Mouse (Mus musculus) kidney, embryonic 15.5 days (tissue): ENCODE measurements at regions not wholly inside any gene's neighbourhood (a gene's known extent, or its start where the extent isn't known, plus 50 kb on each side); places are given as distances from the start of the nearest gene placed in this dataset.
A peak's percentile ranks its signal among the peaks of the same experiment; 100 is the strongest.

Source experiments
- ATAC-seq: fragments of 200-750 bp; cut with Nextera tagmentation; replicated peaks from 2 replicates; pipeline ENCODE4 v1.8.0; 2017; ENCODE audit warnings: moderate TSS enrichment; ENCODE audit not compliant: low FRiP score
- H3K27ac ChIP-seq: fragments of 300-500 bp; sonication (generic); 2 replicates; pipeline ENCODE4 v1.5.1; 2015; ENCODE audit warnings: mild to moderate bottlenecking, inconsistent platforms
- H3K27me3 ChIP-seq: fragments of 300-500 bp; sonication (generic); 2 replicates; pipeline ENCODE4 v1.6.1; 2015; ENCODE audit warnings: inconsistent platforms
- H3K36me3 ChIP-seq: fragments of 300-500 bp; sonication (generic); 2 replicates; pipeline ENCODE4 v1.6.1; 2015; ENCODE audit warnings: inconsistent platforms
- H3K4me1 ChIP-seq: fragments of 300-500 bp; sonication (generic); 2 replicates; pipeline ENCODE4 v1.6.1; 2015; ENCODE audit warnings: inconsistent platforms
- H3K4me2 ChIP-seq: fragments of 300-500 bp; sonication (generic); 2 replicates; pipeline ENCODE4 v1.6.1; 2015; ENCODE audit warnings: moderate library complexity, mild to moderate bottlenecking, inconsistent platforms
- H3K4me3 ChIP-seq: fragments of 300-500 bp; sonication (generic); replicated peaks from 2 replicates; pipeline ENCODE4 v1.5.1; 2015; ENCODE audit warnings: mild to moderate bottlenecking, inconsistent platforms
- H3K9ac ChIP-seq: fragments of 300-500 bp; sonication (generic); 2 replicates; pipeline ENCODE4 v1.6.1; 2015; ENCODE audit warnings: mild to moderate bottlenecking, inconsistent platforms
- H3K9me3 ChIP-seq: fragments of 300-500 bp; sonication (generic); replicated peaks from 2 replicates; pipeline ENCODE4 v1.6.1; 2016; ENCODE audit warnings: inconsistent platforms
- WGBS: fragments of 180-500 bp; shearing (Covaris S2); methylation state at CpG from one replicate; pipeline ENCODE4 v1.1.7; 2015; ENCODE audit warnings: mixed read lengths; 5-methylcytosine and 5-hydroxymethylcytosine counted together

GRCm38 (mm10) chr17:72993134-72993533 is 75.0 kb downstream of the Lbh start:
- H3K4me1 ChIP-seq: peaks cover 27% of the 10 kb centered on the region
- H3K9me3 ChIP-seq: no peaks in the 10 kb centered on the region
- no peak overlapping the region for H3K27ac ChIP-seq
- H3K4me2 ChIP-seq: no peak overlapping the region
- no peaks in the 10 kb centered on the region for H3K36me3 ChIP-seq
- no peak overlapping the region for H3K9ac ChIP-seq
- ATAC-seq: no peak
- no peak overlapping the region for H3K4me3 ChIP-seq
- no peaks in the 10 kb centered on the region for H3K27me3 ChIP-seq

DNA sequence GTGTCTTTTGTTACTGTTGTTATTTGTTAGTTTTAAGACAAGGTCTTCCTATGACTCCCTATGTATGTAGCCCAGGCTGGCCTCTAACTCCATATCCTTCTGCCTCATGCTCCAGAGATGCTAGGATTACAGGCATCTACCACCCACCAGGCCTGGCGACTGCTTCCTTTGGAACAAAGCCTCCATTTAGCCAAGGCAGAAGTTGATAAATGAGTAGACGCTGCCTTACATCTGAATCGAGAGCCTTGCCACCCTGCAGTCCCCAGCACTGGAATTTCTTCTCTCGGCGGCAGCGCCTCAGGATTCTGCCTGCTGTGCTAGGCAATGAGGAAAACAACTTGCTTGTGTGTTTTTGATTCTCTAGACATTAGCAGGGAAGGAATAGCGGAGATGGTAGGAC is 75.5 kb downstream of the Lbh start:
- no peak overlapping the region for H3K27ac ChIP-seq
- H3K9me3 ChIP-seq: no peaks in the 10 kb centered on the region
- no peaks in the 10 kb centered on the region for H3K36me3 ChIP-seq
- H3K27me3 ChIP-seq: no peaks in the 10 kb centered on the region
- H3K4me3 ChIP-seq: no peak overlapping the region
- ATAC-seq: no peak
- 71% methylated on average over 7 of the region's 7 CpGs for WGBS
- H3K4me1 ChIP-seq: peaks cover 27% of the 10 kb centered on the region
- H3K9ac ChIP-seq: no peak overlapping the region
- H3K4me2 ChIP-seq: no peak overlapping the region

DNA sequence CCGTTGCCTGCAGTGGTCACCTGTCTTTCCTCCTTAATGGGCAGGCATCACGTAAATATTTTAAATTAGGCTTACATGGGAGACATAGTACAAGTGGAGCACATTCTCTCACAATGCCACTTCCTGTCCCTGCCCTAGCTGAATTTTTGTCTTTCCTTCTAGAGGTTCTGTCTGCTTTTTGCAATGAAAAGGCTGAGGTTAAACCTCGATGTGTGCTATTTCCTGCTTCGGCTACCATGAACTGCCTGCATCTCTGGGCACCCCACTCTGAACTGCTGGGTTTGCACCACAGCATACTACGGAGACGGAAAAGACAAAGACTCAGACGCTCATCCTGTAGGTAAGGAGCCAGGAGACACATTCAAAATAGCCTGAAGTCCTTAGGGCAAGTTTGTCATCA is 78.4 kb downstream of the Lbh start:
- Histone ChIP-seq H3K27ac (0 out of 2 replicates have a peak overlapping the region, but pooled peaks have one; percentile 78), H3K36me3 (no peaks in the 10 kb centered on the region), H3K27me3 (no peaks in the 10 kb centered on the region), H3K4me1 (peaks cover 27% of the 10 kb centered on the region), H3K9ac (no peak overlapping the region), H3K4me2 (no peak overlapping the region), H3K9me3 (no peaks in the 10 kb centered on the region), H3K4me3 (no peak overlapping the region)
- ATAC-seq: no peak
- WGBS: 69% methylated on average over 7 of the region's 7 CpGs

DNA sequence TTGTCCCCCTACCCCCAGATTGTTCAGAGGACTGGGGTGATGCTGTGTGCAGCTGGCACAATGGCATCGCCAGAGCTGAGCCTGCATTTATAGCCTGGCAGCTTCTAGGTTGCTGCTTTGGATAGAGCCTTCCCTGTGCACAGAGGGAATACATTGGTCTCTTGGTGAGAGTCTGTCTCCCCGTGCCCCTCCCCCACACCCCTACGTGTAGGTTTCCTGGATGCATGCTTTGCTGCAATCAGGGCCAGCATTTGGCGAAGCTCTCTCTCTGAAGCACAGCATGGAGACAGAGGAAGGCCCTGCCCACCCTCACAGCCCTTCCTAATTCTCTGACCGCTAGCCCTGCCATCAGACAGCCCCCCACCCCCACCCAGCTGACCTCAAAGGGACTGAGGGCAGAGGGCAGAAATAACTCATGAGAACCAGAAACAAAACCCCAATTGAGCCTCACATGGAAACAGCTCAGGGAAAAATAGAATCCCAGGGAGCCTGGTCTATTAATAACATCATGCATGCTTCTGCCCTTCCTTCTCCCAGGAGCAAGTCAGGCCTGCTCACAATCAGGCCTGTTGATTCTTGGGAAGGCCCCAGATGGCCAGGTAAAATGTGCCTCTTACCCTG is 79.3 kb downstream of the Lbh start:
- Histone ChIP-seq H3K4me2 (0 out of 2 replicates have a peak overlapping the region, but pooled peaks have one; percentile 1), H3K27ac (peak overlapping the region; percentile 78), H3K4me3 (no peak overlapping the region), H3K36me3 (no peaks in the 10 kb centered on the region), H3K9ac (no peak overlapping the region), H3K27me3 (no peaks in the 10 kb centered on the region), H3K9me3 (no peaks in the 10 kb centered on the region), H3K4me1 (peaks cover 27% of the 10 kb centered on the region)
- WGBS: 4% methylated on average over 5 of the region's 5 CpGs
- peak; percentile 61 for ATAC-seq

DNA sequence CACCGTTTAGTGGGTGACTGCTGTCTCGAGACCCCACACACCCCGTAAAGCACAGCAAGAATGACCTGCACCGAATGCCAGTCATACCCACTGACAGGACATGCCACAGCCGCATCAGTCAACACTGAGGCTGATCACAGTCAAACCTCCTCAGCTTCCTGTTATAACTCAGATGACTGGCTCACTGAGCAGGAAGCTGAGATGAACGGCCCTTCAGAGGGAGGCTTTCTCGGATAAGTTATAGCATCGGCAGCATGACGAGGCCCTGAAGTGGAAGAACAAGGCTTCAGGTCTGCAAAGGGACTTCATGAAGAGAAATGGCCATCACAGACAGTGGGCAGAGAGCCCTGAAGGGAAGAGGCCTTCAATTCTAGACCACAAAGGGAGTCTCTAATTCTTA is 87.0 kb downstream of the Lbh start:
- 38% methylated on average over 9 of the region's 9 CpGs for WGBS
- no peaks in the 10 kb centered on the region for H3K9me3 ChIP-seq
- peaks cover 6% of the 10 kb centered on the region for H3K4me1 ChIP-seq
- no peak overlapping the region for H3K4me3 ChIP-seq
- ATAC-seq: no peak
- H3K36me3 ChIP-seq: no peaks in the 10 kb centered on the region
- H3K4me2 ChIP-seq: no peak overlapping the region
- H3K27me3 ChIP-seq: no peaks in the 10 kb centered on the region
- H3K9ac ChIP-seq: no peak overlapping the region
- H3K27ac ChIP-seq: no peak overlapping the region

GRCm38 (mm10) chr17:73008901-73009300 is 90.8 kb downstream of the Lbh start:
- Histone ChIP-seq H3K36me3 (no peaks in the 10 kb centered on the region), H3K4me1 (peaks cover 26% of the 10 kb centered on the region), H3K27ac (no peak overlapping the region), H3K9ac (no peak overlapping the region), H3K9me3 (no peaks in the 10 kb centered on the region), H3K27me3 (no peaks in the 10 kb centered on the region), H3K4me3 (no peak overlapping the region), H3K4me2 (no peak overlapping the region)
- no peak for ATAC-seq
- 51% methylated on average over 4 of the region's 4 CpGs for WGBS

DNA sequence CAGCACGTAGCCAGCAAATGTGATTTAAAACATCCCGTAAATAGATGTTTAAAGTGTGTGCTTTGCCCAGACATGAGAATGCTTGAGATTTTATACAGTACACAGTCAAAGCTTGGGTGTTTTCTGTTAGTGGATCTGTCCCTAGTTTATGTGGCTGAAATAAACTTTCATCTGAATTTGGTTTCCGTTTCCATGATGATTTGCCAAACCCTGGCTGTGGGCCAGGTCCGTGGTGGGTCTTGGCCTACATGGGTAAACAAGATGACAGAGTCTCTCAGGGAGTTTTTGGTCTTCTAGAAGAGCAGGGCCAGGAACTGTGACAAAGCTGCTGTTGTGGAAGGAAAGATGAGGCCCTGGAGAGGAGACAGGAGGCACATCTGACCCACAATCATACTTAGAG is 91.9 kb downstream of the Lbh start:
- peaks cover 31% of the 10 kb centered on the region for H3K4me1 ChIP-seq
- H3K4me2 ChIP-seq: no peak overlapping the region
- no peaks in the 10 kb centered on the region for H3K27me3 ChIP-seq
- no peak overlapping the region for H3K4me3 ChIP-seq
- 70% methylated on average over 4 of the region's 4 CpGs for WGBS
- no peaks in the 10 kb centered on the region for H3K36me3 ChIP-seq
- no peak overlapping the region for H3K9ac ChIP-seq
- no peaks in the 10 kb centered on the region for H3K9me3 ChIP-seq
- no peak for ATAC-seq
- peak overlapping the region; percentile 55; the same call in 1 of the 2 replicates for H3K27ac ChIP-seq

- Histone ChIP-seq H3K9me3 (no peaks in the 10 kb centered on the region), H3K4me1 (peaks cover 27% of the 10 kb centered on the region), H3K9ac (no peak overlapping the region), H3K27ac (peak overlapping the region; percentile 37), H3K4me2 (no peak overlapping the region), H3K27me3 (no peaks in the 10 kb centered on the region), H3K4me3 (no peak overlapping the region), H3K36me3 (no peaks in the 10 kb centered on the region)
- WGBS: 45% methylated on average over 6 of the region's 6 CpGs
- ATAC-seq: no peak
These were observed 94.3 kb downstream of the Lbh start for GRCm38 (mm10) chr17:73012356-73012755.

- H3K4me3 ChIP-seq: no peak overlapping the region
- no peak overlapping the region for H3K9ac ChIP-seq
- WGBS: 29% methylated on average over 5 of the region's 5 CpGs
- no peak overlapping the region for H3K4me2 ChIP-seq
- no peaks in the 10 kb centered on the region for H3K36me3 ChIP-seq
- peak; percentile 59 for ATAC-seq
- no peaks in the 10 kb centered on the region for H3K27me3 ChIP-seq
- no peaks in the 10 kb centered on the region for H3K9me3 ChIP-seq
- H3K4me1 ChIP-seq: peaks cover 27% of the 10 kb centered on the region
- peak overlapping the region; percentile 37; the same call in 1 of the 2 replicates for H3K27ac ChIP-seq
These were observed 94.8 kb upstream of the Lclat1 start for GRCm38 (mm10) chr17:73012954-73013353.

GRCm38 (mm10) chr17:73014090-73014853 is 93.5 kb upstream of the Lclat1 start:
- Histone ChIP-seq H3K9ac (no peak overlapping the region), H3K4me3 (no peak overlapping the region), H3K4me1 (peaks cover 27% of the 10 kb centered on the region), H3K36me3 (no peaks in the 10 kb centered on the region), H3K27me3 (no peaks in the 10 kb centered on the region), H3K9me3 (no peaks in the 10 kb centered on the region), H3K4me2 (no peak overlapping the region), H3K27ac (no peak overlapping the region)
- 53% methylated on average over 9 of the region's 9 CpGs for WGBS
- ATAC-seq: no peak

- H3K4me2 ChIP-seq: no peak overlapping the region
- H3K36me3 ChIP-seq: no peaks in the 10 kb centered on the region
- no peak overlapping the region for H3K4me3 ChIP-seq
- ATAC-seq: no peak
- no peak overlapping the region for H3K9ac ChIP-seq
- H3K27me3 ChIP-seq: no peaks in the 10 kb centered on the region
- H3K27ac ChIP-seq: peak overlapping the region; percentile 85
- peaks cover 25% of the 10 kb centered on the region for H3K4me1 ChIP-seq
- 60% methylated on average over 5 of the region's 5 CpGs for WGBS
- H3K9me3 ChIP-seq: no peaks in the 10 kb centered on the region
These were observed 90.6 kb upstream of the Lclat1 start for GRCm38 (mm10) chr17:73017173-73017572.

DNA sequence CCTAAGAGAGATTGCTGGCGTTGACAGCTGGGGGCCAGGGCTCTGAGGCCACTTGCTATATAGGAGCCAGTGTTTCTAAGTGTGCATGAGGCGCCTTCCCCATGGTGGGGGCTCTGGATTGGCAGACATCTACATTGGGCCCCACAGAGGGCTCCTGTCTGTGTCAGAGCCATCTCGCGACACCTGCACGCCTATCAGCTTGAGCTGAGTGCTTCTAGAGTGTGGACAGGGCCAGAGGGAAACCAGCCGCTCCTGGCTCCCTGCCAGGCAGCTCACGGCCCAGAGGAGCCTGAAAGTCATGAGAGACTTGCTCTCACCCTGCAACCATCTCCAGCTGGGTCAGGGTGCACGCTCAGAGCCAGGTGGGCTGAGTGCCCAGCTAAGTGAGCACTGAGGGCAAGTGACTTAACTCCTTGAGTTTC is 85.1 kb upstream of the Lclat1 start:
- H3K4me1 ChIP-seq: peaks cover 13% of the 10 kb centered on the region
- no peak overlapping the region for H3K4me3 ChIP-seq
- 49% methylated on average over 8 of the region's 8 CpGs for WGBS
- no peak overlapping the region for H3K9ac ChIP-seq
- H3K27me3 ChIP-seq: no peaks in the 10 kb centered on the region
- no peak overlapping the region for H3K4me2 ChIP-seq
- H3K9me3 ChIP-seq: no peaks in the 10 kb centered on the region
- H3K36me3 ChIP-seq: no peaks in the 10 kb centered on the region
- peak overlapping the region; percentile 37; the same call in 1 of the 2 replicates for H3K27ac ChIP-seq
- peak; percentile 82 for ATAC-seq
